ENCODE assay signal across 8 mouse cellular contexts in genomic region chr3:88335436-88336053, GRCm38 (mm10). TPM values are rescaled to one million over a fixed set of nuclear protein-coding genes. Genes with fewer than 3 reads are reported as not detected.
DNase-seq lines count a peak whose midpoint lies in the region; ATAC-seq and TF ChIP-seq lines count a peak whose summit lies in the region.

No protein-coding gene starts in this region.

- 2% methylated on average over 27 of the region's 27 CpGs for WGBS in forebrain, embryonic 12.5 days
- WGBS in intestine, postnatal 0 days: under 1% methylated on average over 27 of the region's 27 CpGs

- no peaks in the 10 kb centered on the region for H3K27me3 ChIP-seq in forebrain, embryonic 12.5 days
- no peaks in the 10 kb centered on the region for H3K27me3 ChIP-seq in intestine, postnatal 0 days (replicated peaks; ENCODE audit: control insufficient read depth, insufficient read depth, low read length)

- peak; percentile 65 for DNase-seq in cerebellum, adult 9-10 months
- peak; percentile 40 for DNase-seq in ES-CJ7 (ENCODE audit: low read depth, low spot score)
- DNase-seq in urinary bladder, postnatal 10 days (ENCODE audit: low spot score): no peak
- no peak for DNase-seq in gastrocnemius, adult 8-10 months (ENCODE audit: low spot score in 2 of 2)

- H3K9me3 ChIP-seq in forebrain, embryonic 12.5 days: no peaks in the 10 kb centered on the region
- no peaks in the 10 kb centered on the region for H3K9me3 ChIP-seq in intestine, postnatal 0 days (ENCODE audit: control insufficient read depth)

- peak overlapping the region; percentile 89 for H3K9ac ChIP-seq in forebrain, embryonic 12.5 days
- H3K9ac ChIP-seq in intestine, postnatal 0 days (ENCODE audit: low read depth, low read length): peak overlapping the region; percentile 84

- peaks cover 27% of the 10 kb centered on the region for H3K4me1 ChIP-seq in forebrain, embryonic 12.5 days
- no peaks in the 10 kb centered on the region for H3K4me1 ChIP-seq in intestine, postnatal 0 days (replicated peaks; ENCODE audit: control insufficient read depth, insufficient read depth, low read length)

- peak overlapping the region; percentile 78 for H3K4me2 ChIP-seq in forebrain, embryonic 12.5 days
- H3K4me2 ChIP-seq in intestine, postnatal 0 days (replicated peaks; ENCODE audit: low read depth): peak overlapping the region; percentile 71

- TF ChIP-seq CTCF in intestine, postnatal 0 days (IDR thresholded peaks at IDR 0.05; ENCODE audit: low read depth): no peak

- no peak for ATAC-seq in cerebellum, adult (ENCODE audit: insufficient number of reproducible peaks, low FRiP score, low TSS enrichment)
- ATAC-seq in forebrain, embryonic 12.5 days (ENCODE audit: low FRiP score): peak; percentile 50; the same call in 1 of the 2 replicates
- ATAC-seq in intestine, postnatal 0 days: peak; percentile 14; the same call in 1 of the 2 replicates
- ATAC-seq in megakaryocyte progenitor cell, adult 5-6 weeks (replicated peaks; ENCODE audit: poor library complexity): peak; percentile 29

- H3K27ac ChIP-seq in forebrain, embryonic 12.5 days: peak overlapping the region; percentile 94
- peak overlapping the region; percentile 88 for H3K27ac ChIP-seq in intestine, postnatal 0 days (ENCODE audit: low read depth, low read length)

- peak overlapping the region; percentile 75 for H3K4me3 ChIP-seq in forebrain, embryonic 12.5 days (replicated peaks)
- H3K4me3 ChIP-seq in intestine, postnatal 0 days (ENCODE audit: low read depth, low read length): peak overlapping the region; percentile 86

- H3K36me3 ChIP-seq in forebrain, embryonic 12.5 days (replicated peaks): 0 out of 2 replicates have a peak, but pooled peaks cover 4% of the 10 kb centered on the region
- H3K36me3 ChIP-seq in intestine, postnatal 0 days (ENCODE audit: control insufficient read depth, insufficient read depth): peaks cover under 1% of the 10 kb centered on the region; the same call in 1 of the 2 replicates

RNA-seq across cellular contexts. Expression of gene Tmem79, which starts 0.4 kb away (rescaled TPM):
- 1.9 and 3.3 TPM in 2 replicates for polyA plus RNA-seq in forebrain, embryonic 12.5 days (2016; fragmentation: Nextera tagmentation; extraction: Ambion mirVana)
- polyA plus RNA-seq in intestine, postnatal 0 days (2015; fragmentation: Nextera tagmentation; extraction: Ambion mirVana): 13.5 and 14.0 TPM in 2 replicates
- 1.1 and 1.9 TPM in 2 replicates for total RNA-seq in megakaryocyte progenitor cell, adult 5-6 weeks (2015)
- 1.3 and 2.3 TPM in 2 replicates for total RNA-seq in megakaryocyte progenitor cell, adult 5-6 weeks (2017)
- total RNA-seq in gastrocnemius, adult 8-10 months (2022): 1 to 10 TPM; 1.9 to 3.7 (median 2.8) TPM

RNA-seq across cellular contexts. Expression of gene Smg5, which starts 0.5 kb away (rescaled TPM):
- 80.0 and 81.2 TPM in 2 replicates for polyA plus RNA-seq in forebrain, embryonic 12.5 days (2016; fragmentation: Nextera tagmentation; extraction: Ambion mirVana)
- polyA plus RNA-seq in intestine, postnatal 0 days (2015; fragmentation: Nextera tagmentation; extraction: Ambion mirVana): 12.6 and 13.7 TPM in 2 replicates
- 31.3 and 31.6 TPM in 2 replicates for total RNA-seq in megakaryocyte progenitor cell, adult 5-6 weeks (2015)
- total RNA-seq in megakaryocyte progenitor cell, adult 5-6 weeks (2017): 59.8 and 62.6 TPM in 2 replicates
- total RNA-seq in gastrocnemius, adult 8-10 months (2022): 10 to 100 TPM; 39.0 to 54.6 (median 44.5) TPM

RNA-seq across cellular contexts. Expression of gene Glmp, which starts 10.7 kb away (rescaled TPM):
- 86.7 and 87.5 TPM in 2 replicates for polyA plus RNA-seq in forebrain, embryonic 12.5 days (2016; fragmentation: Nextera tagmentation; extraction: Ambion mirVana)
- 589 and 649 TPM in 2 replicates for polyA plus RNA-seq in intestine, postnatal 0 days (2015; fragmentation: Nextera tagmentation; extraction: Ambion mirVana)
- 86.5 and 116 TPM in 2 replicates for total RNA-seq in megakaryocyte progenitor cell, adult 5-6 weeks (2015)
- 20.2 and 23.9 TPM in 2 replicates for total RNA-seq in megakaryocyte progenitor cell, adult 5-6 weeks (2017)
- total RNA-seq in gastrocnemius, adult 8-10 months (2022): 10 to 100 TPM; 34.5 to 39.4 (median 37.9) TPM

RNA-seq across cellular contexts. Expression of gene Paqr6, which starts 28.8 kb away (rescaled TPM):
- polyA plus RNA-seq in forebrain, embryonic 12.5 days (2016; fragmentation: Nextera tagmentation; extraction: Ambion mirVana): 1.0 and 1.6 TPM in 2 replicates
- 2.3 and 3.3 TPM in 2 replicates for polyA plus RNA-seq in intestine, postnatal 0 days (2015; fragmentation: Nextera tagmentation; extraction: Ambion mirVana)
- total RNA-seq in megakaryocyte progenitor cell, adult 5-6 weeks (2015): 0.15 TPM in 1 of 2 replicates, not detected in the other
- total RNA-seq in megakaryocyte progenitor cell, adult 5-6 weeks (2017): not detected in 2 replicates
- total RNA-seq in gastrocnemius, adult 8-10 months (2022): under 1 TPM; 0.15 to 0.94 (median 0.56) TPM

RNA-seq across cellular contexts. Expression of gene Bglap3, which starts 37.0 kb away (rescaled TPM):
- 0.18 TPM in 1 of 2 replicates, not detected in the other for polyA plus RNA-seq in forebrain, embryonic 12.5 days (2016; fragmentation: Nextera tagmentation; extraction: Ambion mirVana)
- 72.5 and 81.0 TPM in 2 replicates for polyA plus RNA-seq in intestine, postnatal 0 days (2015; fragmentation: Nextera tagmentation; extraction: Ambion mirVana)
- total RNA-seq in megakaryocyte progenitor cell, adult 5-6 weeks (2015): not detected in 2 replicates
- total RNA-seq in megakaryocyte progenitor cell, adult 5-6 weeks (2017): not detected in 2 replicates
- total RNA-seq in gastrocnemius, adult 8-10 months (2022): not detected

Comparison
In these comparisons a context has a peak if more than half of its experiments do, and no peak if none do; other contexts are left out.
1. DNase-seq: peak in cerebellum, adult 9-10 months (single experiment) and ES-CJ7 (single experiment); none in urinary bladder, postnatal 10 days (single experiment) and gastrocnemius, adult 8-10 months (0 of 2).